Mouse (Mus musculus): Measurements from ENCODE around the gene Sesn3.

- TF ChIP-seq POLR2A (IDR thresholded peaks at IDR 0.05; ENCODE audit: insufficient read length, low read depth) (no peak), MAX (IDR thresholded peaks at IDR 0.05; ENCODE audit: low read depth) (no peak), POLR2AphosphoS2 (IDR thresholded peaks at IDR 0.05; ENCODE audit: insufficient read length, low read depth) (no peak), USF1 (IDR thresholded peaks at IDR 0.05; ENCODE audit: low read depth) (no peak), E2F4 (IDR thresholded peaks at IDR 0.05; ENCODE audit: insufficient read depth) (no peak), MYOG (IDR thresholded peaks at IDR 0.05; ENCODE audit: control insufficient read depth in 1 of 3, insufficient read depth in 1 of 3, insufficient read length in 2 of 3, low read depth in 2 of 3) (no peak), TCF12 (IDR thresholded peaks at IDR 0.05; ENCODE audit: insufficient read depth, poor library complexity, severe bottlenecking) (no peak), CEBPB (IDR thresholded peaks at IDR 0.05; ENCODE audit: insufficient read depth, poor library complexity, severe bottlenecking) (no peak), TCF3 (IDR thresholded peaks at IDR 0.05; ENCODE audit: insufficient read length, low read depth) (no peak)
Observed at GRCm38 (mm10) chr9:14277365-14277991, 2.6 kb downstream of the Sesn3 start.

Data from myocyte (in vitro differentiated cells).